Mouse (Mus musculus) liver, adult (tissue): ENCODE data around the gene Snrnp35.

Source experiments
- GATA4 ChIP-seq: IDR thresholded peaks from 2 replicates; pipeline ENCODE4 v1.6.1; 2014; ENCODE audit warnings: mild to moderate bottlenecking, low read length; ENCODE audit not compliant: insufficient replicate concordance

Snrnp35 gene

DNA sequence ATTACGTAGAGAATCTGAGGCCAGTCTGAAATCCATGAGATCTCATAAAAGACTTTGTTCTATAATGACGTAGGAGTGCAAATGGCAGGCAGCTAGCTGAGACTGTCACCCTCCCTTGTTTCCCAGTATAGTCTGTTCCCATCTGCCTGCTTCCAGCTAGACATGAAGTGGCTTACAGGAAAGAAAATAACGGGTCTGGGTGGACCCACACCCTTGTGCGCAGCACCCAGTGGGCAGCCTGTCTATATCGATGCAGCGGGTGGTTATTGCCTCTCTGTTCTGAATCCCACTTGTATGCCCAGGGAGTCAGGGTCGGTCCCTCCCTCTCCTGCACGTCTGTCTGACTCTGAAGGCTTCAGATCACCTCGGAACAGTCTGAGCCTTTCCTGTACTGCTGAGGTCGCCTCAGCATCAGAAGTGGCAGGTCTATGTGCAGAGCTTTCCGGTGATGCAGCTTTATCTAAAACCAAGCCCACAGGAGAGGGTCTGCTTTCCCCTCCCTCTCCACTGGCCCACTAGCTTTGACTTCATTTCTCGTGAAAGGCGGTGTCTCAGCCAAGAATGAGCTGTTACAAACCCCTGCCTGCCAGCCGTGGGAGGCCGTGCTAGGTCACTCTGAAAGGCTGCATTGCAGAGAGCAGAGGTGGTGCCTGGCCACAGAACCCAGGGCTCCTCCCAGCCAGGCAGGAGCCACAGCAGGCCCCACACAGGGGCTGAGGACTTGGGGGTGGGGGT is 30.3 kb upstream of the Snrnp35 start:
- TF ChIP-seq GATA4: no peak

DNA sequence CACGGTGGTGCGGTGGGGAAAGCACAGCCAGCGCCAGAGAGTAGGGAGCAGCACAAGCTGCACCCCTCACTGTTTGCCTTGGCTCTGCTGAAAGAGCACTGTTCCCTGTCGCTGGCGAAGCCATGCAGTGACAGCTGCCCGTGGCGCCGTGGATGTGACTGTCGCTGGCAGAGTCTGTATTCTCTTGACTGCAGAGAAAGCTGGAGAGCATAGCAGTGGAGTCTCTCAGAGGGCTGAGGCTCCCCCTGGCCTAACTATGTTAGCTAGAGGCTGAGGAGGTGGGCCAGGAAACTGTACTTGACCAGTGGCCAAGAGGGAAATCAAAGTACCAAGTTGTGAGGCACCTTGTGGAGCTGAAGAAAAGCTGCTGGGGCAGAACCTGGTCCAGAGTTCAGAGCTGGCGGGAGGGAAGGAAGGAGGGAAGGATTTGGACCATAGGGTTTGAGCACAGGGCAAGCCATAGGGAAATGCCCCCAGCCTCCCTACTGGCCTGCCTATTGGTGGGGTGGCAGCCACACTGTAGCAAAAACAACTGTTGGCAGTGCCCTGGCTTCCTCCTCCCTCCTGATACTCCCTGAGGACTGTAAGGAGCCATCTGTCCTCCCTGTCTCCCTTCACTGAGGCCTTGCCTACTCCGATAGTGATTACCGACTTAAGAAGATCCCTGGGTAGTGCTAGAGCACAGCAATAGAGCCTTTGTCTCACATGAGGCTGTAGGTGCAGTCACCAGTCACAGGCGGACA is 29.4 kb upstream of the Snrnp35 start:
- TF ChIP-seq GATA4: no peak

DNA sequence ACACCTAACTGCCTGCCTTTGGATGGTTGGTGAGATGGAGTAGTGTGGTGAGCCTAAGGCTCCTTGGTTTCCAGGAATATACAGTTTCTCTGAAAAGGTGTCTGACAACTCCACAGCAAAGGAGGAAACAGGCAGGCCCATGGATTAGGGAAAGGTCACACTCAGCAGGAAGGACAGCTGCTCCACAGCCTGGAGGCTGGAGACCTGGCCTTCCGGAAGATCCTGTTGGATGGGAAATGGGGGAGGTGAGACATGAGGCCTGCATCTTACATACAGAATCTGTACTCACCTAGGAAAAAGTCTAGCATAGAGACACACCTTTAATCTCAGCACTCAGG is 28.9 kb upstream of the Snrnp35 start:
- no peak for TF ChIP-seq GATA4

DNA sequence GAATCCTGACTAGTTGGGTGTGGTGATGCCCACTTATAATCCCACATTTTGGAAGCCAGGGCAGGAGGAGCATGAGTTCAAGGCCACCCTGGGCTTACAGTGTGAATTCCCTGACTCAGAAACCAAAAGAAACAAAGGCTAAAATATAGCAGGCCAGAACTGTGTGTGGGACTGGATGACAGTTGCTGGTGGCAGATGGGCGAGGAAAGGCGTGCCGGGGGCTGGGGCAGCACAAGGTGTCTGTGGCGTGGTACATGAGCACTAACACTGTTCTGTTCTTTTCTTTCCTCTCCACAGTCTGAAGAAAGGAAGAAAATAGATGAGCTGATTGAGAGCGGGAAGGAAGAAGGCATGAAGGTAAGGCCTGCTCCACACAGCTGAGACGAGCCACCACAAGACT is 26.2 kb upstream of the Snrnp35 start:
- no peak for TF ChIP-seq GATA4

DNA sequence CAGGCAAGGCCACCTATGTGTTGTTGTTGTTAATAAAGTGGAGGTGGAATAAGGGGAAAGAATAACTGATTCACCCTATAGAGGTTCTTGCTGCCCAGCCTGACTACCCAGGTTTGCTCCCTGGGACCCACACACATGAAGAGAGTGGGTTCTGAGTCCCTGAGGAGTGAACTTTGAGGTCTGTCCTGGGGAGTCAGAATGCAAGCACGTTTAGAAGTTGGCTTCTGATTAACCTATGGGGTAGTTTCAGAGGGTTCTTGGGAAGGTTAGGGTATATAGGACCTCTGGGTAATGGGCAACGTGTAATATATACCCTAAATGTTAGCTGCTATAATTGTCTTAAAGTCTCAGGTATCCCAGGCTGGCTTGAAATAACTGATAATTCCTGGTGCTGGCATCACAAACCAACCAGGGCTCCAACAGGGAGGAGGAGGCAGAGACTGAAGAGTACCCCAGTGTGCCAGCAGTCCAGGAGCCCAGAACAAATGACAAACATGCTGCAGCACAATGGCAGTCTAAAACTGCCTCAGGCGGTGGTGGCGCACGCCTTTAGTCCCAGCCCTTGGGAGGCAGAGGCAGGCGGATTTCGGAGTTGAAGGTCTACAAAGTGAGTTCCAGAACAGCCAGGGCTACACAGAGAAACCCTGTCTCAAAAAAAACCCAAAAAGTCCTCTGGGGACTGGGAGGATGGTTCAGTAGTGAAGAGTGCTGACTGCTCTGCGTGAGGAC is 20.5 kb upstream of the Snrnp35 start:
- TF ChIP-seq GATA4: no peak

DNA sequence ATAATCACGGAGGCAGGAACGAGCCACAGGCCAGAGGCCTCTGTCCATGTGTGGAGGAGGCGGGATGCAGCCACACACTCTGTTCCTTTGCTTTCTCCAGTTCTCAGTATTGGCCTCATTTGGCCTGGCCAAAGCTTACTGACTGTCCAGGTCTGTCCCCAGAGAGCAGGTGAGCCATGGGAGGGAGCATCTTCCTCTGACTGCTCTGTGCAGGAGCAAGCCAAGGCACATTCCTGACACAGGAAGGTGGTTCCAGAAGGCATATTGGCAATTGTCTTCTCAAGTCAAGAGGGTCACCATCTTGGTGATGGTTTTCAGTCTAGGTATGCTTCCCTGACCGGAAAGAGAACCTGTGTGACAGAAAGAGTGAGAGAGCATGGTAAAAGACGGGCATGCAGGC is 19.5 kb upstream of the Snrnp35 start:
- TF ChIP-seq GATA4: no peak

DNA sequence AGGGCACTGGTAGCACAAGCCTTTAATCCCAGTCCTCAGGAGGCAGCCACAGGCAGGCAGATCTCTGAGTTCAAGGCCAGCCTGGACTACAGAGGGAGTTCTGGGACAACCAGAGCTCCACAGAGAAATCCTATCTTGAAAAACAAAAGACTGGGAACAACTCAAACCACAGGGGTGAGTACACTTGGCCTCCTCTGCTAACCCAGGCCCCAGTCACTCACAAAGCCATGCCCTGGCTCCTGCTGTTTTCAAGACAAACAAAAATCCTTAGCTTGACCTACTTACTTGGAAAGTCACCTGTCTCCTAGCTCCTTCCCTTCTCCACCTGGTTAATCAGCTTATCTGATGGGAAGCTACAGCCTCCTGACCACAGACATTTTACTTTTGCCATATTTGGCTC is 18.0 kb upstream of the Snrnp35 start:
- TF ChIP-seq GATA4: no peak

DNA sequence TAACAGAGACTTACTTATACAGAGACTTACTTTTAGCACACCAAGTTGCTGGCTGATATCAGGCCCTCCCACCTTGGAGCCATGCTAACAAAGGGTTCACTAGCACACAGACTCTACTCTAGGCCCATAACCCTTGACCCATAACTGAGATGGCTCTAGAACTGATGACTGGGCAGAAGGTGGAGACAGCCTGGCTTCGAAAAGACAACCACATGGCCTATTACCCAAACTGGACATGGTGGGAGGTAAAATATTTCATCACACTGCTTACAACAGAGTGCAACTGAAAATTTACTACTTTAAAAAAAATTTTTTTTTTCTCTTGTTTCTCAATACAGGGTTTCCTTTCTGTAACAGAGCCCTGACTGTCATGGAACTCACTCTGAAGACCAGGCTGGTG is 15.2 kb upstream of the Snrnp35 start:
- no peak for TF ChIP-seq GATA4

DNA sequence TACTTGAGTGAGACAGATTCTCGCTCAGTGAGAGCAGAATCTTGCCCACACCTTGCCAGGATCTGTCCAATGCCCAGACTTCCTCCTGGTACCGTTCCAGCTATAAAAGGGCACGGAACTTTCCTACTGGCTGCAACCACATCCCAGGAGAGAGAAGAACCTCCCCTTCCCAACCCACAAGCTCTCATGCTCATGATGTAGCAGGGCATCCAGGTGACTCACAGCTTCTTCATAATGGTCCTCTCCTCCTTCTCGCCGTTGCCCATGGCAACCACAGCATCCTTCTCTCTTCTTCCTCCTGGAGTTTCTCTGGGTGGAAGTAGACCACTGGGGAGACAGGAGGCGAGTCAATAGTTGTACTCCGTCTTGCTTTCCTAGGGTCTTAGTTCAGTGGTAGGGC is 14.6 kb upstream of the Snrnp35 start:
- TF ChIP-seq GATA4: no peak

DNA sequence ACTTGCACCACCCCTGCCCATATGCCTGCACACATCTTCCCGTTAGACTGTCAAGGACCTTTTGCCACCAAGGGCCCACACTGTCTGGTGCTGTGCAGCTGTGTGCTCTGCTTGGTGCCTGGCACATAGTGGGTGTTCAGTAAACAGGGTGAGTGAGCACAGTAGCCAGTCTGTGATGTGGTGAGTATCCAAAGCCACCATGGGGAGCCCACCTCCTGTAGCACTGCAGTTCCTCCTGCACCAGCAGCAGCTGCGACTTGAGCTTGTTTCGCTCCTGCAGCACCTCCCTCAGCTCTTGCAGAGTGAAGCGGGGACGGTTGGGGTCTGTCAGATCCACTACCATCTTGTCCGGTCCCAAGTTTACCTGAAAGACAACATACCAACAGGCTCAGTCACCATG is 13.4 kb upstream of the Snrnp35 start:
- no peak for TF ChIP-seq GATA4

DNA sequence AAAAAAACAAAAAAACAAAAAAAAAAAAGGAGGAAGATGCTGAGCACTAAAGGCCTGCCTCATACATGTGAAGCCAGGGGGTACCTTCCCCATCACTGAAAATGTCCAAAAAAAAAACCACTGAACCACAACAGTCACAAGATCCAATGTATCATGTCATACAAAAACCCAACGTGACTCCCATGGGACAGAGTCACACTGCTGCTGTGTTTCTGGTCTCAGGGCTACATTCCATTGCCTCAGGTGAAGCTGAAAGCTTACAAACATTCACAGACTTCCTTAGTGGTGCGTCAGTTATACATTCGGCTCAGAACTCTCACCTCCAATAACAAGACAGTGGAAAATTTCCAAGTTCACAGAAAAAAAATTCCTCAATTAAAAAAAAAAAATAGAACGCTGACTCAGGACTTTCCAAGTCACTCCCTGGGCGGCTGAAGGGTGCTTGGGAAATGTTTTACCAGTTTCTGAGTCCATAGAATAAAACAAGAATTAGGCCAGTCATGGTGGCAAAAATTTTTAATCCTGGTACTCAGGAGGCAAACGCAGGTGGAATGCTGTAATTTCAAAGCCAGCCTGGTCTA is 12.3 kb upstream of the Snrnp35 start:
- no peak for TF ChIP-seq GATA4

DNA sequence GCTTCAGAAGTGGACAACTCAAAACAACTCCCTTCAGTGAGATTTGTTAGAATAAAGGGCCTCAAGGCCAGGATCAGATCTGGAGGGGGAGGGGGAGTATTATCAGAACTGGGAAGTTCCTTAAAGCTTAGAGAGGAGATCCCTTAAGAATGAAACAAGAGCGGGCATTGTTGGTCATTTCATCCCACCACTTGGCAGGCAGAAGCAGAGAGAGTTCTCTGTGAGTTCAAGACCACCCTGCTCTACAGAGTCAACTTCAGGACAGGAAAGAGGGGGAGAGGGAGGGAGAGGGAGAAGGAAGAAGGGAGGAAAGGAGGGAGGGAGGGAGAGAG is 4.1 kb upstream of the Snrnp35 start:
- TF ChIP-seq GATA4: no peak

DNA sequence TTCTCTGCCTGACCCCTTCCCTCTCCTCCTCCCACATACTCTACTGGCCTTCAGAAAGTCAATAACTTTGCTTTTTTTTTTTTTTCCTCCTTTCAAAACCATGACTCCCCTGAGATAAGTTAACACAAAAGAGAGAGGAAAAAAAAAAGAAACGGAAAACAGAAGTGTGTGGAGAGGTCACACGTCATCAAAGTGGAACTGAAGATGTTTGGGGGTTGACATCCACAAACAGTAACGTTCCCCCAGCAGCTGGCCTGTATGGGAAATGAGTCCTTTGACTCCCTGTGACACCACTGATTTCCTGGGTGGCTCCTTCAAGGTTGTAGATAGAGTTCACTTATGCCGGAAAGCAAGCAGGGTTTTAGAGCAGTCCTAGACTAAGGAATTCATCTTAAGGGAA is 2.8 kb upstream of the Snrnp35 start:
- TF ChIP-seq GATA4: no peak

DNA sequence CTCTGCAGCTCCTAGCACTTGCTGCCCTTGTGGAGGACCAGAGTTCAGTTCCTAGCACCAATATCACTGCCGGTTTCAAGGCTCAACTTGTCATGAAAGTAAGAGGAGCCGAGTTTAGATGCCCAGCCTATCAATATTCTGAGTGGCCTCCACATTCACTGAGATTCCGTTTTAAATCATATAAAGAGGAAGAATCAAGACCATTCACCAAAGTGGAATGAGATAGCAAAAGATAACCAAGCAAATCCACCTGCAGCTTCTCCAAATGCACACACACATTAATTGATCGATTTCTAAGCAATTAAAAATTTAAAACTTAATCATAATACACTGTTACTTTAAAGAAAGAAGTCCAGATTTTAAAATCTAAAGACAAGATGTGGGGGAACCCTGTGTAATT is 1.2 kb upstream of the Snrnp35 start:
- TF ChIP-seq GATA4: no peak

DNA sequence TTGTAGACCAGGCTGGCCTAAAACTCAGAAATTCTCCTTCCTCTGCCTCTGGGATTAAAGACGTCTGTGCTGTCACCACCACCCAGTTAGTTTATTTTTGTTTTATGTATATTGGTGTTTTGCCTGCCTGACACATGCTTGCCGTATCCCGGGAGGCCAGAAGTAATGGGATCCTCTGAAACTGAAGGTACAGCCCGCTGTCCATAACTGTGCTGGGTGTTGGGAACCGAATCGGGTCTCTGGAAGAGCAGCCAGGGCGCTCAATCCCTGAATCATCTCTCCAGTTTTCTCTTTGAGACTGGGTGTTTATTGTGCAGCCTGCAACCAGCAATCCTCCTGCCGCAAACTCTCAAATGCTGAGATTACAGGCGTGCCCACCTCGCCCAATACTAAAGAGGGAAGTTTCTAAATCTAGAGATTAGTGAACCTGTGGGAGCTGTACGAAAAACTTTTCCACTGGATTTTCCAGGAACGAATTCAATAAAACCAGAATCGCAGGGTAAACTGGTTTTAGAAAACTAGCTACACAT is 433 bp upstream of the Snrnp35 start:
- no peak for TF ChIP-seq GATA4
